Mouse (Mus musculus): ENCODE data around the gene Doc2a.
"Not testable (repeated sequence)": the region's sequence is repeated elsewhere in the genome, so short reads cannot be mapped to it uniquely, and the experiment has no call there.

Doc2a gene

DNA sequence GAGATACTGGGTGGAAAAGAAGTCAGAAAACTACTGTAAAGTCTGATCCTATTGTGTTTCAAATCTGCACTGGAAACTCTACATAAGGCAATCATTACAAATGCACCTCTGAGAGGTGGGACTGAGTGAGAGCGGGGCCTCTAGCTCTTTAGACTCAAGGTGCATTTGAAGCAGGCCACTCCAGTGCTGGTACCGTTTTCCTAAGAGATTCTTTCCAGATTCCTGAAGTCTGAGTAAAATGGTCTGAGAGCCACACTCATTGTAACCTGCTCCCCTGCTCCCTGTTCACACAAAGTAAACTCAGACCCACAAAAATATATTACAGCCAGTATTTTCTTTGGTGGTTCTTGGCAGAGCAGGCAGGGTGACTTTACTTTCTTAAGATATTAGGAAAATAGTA, 20.3 kb downstream of the Doc2a start:
- no peak for DNase-seq (ENCODE audit: extremely low read depth, low read depth, low spot score)

DNA sequence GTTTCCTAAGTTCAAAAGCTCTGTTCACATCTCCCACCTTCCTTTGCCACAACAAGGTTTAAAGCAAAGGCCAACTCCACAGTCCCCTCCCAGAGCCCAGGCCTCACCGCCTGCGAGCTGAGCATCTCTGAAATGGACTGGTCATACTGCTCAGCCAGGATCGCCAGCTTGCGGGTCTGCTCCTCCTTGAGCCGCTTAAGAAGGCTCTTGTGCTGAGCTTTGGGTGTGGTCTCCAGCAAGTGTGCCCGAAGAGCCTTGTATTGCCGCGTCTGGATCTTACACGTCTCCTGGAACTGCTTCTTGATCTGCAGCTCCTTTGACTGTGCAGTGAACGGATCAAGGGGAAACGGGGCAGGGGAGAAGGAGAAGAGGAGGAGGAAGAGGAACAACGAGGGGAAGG, 20.8 kb downstream of the Doc2a start:
- no peak for DNase-seq (ENCODE audit: extremely low read depth, low read depth, low spot score)

DNA sequence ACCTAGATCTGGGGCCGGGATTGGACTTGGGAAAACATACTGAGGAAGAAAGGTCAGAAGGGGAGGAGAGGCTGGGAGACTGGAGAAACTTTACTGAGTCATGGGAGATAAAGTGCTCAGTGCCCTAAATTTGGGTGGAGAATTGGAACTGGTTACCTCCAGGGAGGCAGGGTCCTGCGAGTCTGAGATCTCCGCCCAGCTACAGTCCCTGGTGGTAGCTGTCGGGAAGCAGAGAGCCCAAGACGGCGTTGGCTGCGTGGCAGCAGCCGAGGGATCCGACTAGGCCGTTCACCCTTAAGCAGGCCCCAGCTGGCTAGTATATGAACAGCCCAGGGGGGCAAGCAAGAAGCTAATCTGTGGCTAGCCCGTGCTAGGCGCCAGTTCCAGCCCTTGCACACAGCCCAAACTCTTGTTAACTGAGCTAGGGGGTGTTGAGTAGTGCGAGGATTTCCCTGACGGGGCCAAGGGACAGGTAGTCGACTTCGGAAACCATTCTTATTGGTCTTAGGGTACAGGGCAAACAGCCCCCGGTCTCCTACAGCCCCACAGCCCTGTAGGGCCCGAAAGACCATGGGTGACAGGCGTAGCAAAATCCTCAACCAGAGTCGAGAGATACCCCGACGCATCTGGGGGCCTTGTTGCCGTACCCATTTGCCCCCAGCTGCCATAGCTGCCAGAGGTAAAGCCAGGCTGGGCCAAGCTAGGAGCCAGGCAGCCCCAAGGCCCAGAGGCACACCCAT, 22.7 kb downstream of the Doc2a start:
- no peak for DNase-seq (ENCODE audit: extremely low read depth, low read depth, low spot score)

DNA sequence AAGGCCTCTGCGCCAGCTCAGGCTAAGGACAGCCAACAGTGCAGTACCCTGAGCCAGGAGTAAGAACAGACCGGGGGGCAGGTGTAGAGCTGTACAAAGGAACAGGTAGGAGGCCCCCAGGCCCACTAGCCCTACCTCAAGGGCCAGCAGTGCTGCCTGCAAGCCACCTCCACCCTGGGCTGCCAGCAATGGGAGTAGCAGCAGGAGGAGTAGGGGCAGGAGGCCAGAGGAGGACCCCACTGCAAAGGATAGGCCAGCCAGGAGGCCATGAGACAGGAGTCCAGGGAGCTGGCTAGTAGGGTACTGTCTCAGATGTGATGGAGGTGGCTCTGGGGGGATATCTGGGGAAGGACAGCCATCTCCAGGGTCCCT, 23.3 kb downstream of the Doc2a start:
- no peak for DNase-seq (ENCODE audit: extremely low read depth, low read depth, low spot score)

DNA sequence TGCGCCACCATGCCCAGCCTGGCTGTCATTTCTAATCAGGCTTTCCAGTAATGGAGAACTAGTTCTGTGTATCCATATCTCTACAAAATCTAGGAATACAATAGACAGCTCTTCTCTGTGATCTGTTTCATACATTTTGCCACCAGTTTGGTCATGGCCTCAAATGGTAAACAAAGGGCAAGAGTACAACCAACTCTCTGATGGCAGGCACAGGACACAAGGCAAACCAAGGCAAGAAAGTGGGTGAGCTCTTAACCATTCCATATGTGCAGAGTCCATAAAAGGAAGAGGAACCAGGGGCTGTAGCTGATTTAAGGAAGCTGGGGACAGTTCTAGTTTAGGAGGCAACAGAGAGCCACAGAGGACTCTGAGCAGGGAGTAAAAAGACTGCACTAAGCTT, 30.0 kb downstream of the Doc2a start:
- no peak for DNase-seq (ENCODE audit: extremely low read depth, low read depth, low spot score)

DNA sequence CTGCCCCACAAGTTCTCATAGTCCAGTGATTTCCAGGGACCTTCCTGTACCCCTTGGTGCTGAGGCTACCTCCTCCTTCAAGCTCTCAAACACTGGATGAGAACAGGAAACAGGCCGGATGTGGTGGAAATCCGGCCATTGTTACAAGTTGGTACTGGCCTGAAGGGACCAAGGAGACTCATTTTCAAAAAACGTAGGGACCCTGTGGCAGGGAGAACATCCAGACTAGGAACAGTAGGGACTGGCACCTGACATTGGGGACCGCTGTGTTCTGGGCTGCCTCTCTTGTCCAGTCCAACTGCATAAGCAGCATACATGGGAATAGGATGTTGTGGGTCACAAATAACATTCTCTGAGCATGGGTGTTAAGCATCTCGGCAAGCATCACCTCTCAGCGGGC, 33.8 kb downstream of the Doc2a start:
- no peak for DNase-seq (ENCODE audit: extremely low read depth, low read depth, low spot score)

DNA sequence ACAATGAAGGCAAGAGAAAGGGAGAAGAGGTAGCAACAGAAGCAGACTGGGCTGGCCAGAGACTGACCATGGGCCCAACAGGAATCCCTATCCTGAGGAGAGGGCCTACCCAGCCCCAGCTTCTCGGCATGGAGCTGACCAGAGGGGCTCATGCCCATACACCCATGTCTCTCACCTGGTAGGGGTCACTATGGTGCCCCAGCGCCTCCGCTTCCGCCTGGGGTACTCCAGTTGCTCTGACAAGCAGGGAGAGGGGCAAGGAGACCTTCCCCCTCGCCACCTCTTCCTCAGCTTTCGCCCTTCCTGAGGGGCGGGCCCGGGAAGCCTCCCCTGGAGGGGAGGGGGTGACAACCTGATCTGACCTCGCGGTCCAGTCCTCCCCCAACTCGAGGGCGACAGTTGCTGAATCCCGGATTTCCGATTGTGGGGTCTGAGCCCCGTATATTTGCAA, 36.5 kb downstream of the Doc2a start:
- DNase-seq (ENCODE audit: extremely low read depth, low read depth, low spot score): no peak

DNA sequence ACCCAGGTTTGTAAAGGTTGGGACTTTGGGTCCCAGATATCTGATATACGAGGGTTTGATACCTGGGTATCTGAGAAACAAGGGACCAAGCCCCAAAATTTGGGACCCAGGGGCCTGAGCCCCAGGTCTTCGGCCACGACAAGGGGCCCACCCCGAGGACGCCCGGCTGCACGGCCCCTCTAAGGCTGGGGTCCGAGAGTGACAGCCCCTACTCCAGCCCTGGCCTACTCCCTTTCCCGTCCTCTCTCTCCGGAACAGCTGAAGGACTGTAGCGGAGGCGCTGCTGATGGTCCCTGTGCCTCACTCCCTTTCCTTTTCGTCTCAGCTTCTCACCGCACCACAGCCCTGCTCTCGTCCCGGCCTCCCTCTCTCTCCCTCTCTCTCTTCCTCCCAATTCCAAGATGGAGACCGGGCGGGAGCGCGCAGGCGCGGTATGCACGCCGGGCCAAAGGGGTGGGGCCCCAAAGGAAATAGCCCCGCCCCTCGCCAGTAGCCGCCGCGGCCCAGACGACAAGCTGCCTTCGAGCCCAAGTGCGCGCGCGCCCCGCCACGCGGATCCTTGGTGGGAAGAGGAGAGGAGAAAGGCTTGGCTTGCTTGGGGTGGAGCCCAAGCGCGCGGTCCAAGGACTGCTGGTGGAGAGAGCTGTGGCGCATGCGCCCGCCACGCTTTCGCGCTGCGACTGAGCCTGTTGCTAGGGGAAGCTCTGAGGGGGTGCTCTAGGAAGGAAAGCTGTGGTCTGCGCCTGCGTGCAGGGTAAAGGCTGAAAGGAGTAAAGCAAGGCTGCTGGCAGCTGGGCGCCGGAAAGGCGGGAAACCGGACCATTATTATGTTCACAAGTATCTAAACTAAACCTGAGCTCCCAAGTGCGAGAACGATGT, 37.3 kb downstream of the Doc2a start, which contains the start of gene Taok2:
TSS of gene Taok2 (minus strand) at position 418 of the 879 bp plus-strand sequence.
- no peak for DNase-seq (ENCODE audit: extremely low read depth, low read depth, low spot score)

DNA sequence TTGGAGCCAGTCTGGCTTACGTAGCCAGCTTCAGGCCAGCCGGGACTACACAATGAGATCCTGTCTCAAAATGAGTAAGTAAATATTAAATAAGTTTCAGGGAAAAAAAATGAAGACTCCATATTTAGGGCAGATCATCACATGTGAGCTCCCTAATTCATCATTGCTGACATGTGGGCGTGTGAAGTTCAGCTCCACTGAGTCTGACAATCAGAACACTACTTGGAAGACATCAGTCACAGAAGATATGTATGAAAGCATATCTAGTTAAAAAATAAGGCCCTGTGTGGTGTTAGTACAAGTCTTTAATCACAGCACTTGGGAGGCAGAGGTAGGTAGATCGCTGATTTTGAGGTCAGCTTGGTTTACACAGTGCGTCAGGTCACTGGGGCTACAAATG, 40.1 kb downstream of the Doc2a start:
- no peak for DNase-seq (ENCODE audit: extremely low read depth, low read depth, low spot score)

DNA sequence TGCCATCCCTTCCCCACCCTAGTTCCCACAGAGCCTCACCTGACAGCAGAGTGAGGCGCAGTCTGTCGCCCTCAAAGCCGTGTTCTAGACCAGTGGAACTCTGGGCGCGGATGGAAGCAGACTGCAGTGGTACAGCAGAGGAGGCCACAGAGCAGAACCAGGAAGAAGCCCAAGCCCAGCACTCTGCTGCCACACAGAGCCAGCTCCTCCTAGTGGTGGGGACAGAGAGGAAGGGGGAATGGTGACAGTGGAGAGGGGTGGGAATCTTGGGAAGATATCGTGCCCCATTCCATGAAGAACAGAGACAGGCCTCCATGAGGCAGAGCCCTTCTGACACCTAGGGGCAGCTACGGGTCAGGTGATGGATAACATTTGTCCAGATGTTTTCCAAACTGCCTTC, 41.6 kb downstream of the Doc2a start:
- DNase-seq (ENCODE audit: extremely low read depth, low read depth, low spot score): no peak

DNA sequence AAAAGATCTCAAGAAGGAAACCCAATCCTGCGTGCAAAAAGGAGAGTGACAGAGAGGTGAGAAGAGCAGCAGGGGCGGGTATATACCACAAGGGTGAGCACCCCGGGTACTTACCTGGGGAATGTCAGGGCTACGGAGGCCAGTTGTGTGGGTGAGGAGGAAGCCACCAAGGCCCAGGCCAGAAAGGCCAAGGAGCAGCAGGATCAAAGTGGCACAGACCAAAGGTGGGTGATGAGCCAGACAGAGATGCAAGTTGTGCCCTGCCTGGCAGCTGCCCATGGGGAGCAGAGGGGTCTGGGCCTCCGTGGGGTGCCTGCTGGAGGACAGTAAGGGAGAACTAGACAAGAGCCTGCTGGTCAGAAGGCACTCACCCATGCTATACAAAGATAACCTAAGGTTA, 49.7 kb downstream of the Doc2a start:
- no peak for DNase-seq (ENCODE audit: extremely low read depth, low read depth, low spot score)

DNA sequence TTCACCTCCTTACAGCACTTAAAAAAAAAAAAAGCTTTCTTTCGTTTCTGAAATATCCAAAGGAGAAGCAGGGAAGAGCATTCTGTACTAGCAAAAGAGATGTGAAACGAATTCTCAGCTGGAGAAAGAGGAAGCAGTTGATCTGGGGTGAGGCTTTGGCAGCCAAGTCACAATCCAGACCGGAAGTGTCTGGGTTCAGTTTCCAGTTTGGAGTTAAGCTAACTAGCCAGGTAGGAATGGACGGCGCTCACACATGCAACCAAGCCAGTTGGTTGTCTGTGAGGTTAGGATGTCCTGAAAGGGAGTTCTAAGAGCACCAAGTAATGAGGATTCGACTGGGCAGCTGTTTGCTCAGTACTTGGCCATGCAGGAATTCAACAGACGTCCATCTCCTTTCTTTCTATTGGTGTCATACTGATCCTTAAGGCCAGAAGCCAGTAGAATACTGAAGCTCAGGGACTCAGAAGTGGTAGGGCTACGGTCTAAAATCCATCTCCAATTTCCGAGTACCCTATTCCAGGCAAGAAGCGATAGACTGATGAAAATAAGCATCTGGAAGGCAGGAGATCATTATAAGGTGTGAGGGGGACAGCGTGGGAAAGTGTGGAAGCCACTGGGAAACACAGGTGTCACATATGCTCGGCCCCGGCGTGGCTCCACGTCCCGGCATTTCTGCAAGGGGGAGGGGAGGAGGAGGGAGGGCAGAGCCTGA, 50.3 kb downstream of the Doc2a start:
- no peak for DNase-seq (ENCODE audit: extremely low read depth, low read depth, low spot score)

DNA sequence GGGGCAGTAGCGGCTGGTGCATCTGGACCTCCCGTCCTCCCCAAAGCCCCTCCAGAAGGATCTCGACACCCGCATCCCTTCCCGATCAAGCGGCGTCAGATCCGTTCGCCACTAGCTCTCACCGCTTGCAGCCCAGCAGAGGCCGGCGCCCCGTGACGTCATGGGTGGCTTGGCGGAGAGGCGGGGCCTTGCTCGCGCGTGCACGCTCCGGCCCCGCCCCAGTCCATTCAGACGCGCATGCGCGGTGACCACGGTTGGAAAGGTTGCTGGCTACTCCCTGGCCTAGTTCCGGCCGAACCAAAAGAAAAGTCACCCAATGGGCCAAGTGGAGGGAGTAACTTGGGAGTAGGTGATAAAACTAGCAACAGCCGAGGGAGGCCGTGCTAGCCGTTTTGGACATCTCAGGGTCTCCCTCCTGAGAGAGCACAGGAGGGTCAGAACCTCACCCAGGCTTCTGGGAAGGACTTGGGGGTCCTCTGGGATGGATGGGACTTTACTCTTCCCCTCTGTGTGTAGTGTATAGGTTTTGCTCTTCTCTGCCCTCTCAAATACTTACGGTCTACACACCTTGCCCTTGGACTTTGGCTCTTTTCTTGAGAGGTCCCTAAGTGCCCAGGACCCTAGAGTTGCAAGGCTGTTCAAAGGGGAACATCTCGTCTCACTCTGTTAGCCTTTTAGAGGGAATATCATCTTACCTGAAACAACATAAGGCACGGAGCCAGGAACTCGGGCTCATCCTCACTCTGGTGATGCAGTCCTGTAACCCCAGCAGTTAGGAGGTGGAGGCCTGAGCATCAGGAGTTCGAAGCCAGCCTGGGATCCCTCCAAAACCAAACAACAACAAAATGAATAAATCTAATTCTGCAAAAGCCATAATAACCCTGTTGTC, 51.1 kb downstream of the Doc2a start:
- no peak for DNase-seq (ENCODE audit: extremely low read depth, low read depth, low spot score)

DNA sequence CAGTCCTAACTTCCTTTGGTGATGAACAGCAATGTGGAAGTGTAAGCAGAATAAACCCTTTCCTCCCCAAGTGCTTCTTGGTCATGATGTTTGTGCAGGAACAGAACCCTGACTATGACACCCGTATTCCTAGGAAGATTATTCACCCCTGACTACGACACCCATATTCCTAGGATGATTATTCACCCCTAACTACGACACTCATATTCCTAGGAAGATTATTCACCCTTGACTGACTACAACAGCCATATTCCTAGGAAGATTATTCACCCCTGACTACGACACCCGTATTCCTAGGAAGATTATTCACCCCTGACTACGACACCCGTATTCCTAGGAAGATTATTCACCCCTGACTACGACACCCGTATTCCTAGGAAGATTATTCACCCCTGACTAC, 52.6 kb downstream of the Doc2a start:
- DNase-seq (ENCODE audit: extremely low read depth, low read depth, low spot score): not testable (repeated sequence)

Data from fat pad, adult 2 months (tissue).